Mouse (Mus musculus) kidney, embryonic 15.5 days (tissue): ENCODE data around the gene Gpr3. TPM values are rescaled to one million over a fixed set of nuclear protein-coding genes. Genes with fewer than 3 reads are reported as not detected.

Experiments
- ATAC-seq: fragments of 200-750 bp; cut with Nextera tagmentation; replicated peaks from 2 replicates; pipeline ENCODE4 v1.8.0; 2017; ENCODE audit warnings: moderate TSS enrichment; ENCODE audit not compliant: low FRiP score
- H3K27ac ChIP-seq: fragments of 300-500 bp; sonication (generic); 2 replicates; pipeline ENCODE4 v1.5.1; 2015; ENCODE audit warnings: mild to moderate bottlenecking, inconsistent platforms
- H3K27me3 ChIP-seq: fragments of 300-500 bp; sonication (generic); 2 replicates; pipeline ENCODE4 v1.6.1; 2015; ENCODE audit warnings: inconsistent platforms
- H3K36me3 ChIP-seq: fragments of 300-500 bp; sonication (generic); 2 replicates; pipeline ENCODE4 v1.6.1; 2015; ENCODE audit warnings: inconsistent platforms
- H3K4me1 ChIP-seq: fragments of 300-500 bp; sonication (generic); 2 replicates; pipeline ENCODE4 v1.6.1; 2015; ENCODE audit warnings: inconsistent platforms
- H3K4me2 ChIP-seq: fragments of 300-500 bp; sonication (generic); 2 replicates; pipeline ENCODE4 v1.6.1; 2015; ENCODE audit warnings: moderate library complexity, mild to moderate bottlenecking, inconsistent platforms
- H3K4me3 ChIP-seq: fragments of 300-500 bp; sonication (generic); replicated peaks from 2 replicates; pipeline ENCODE4 v1.5.1; 2015; ENCODE audit warnings: mild to moderate bottlenecking, inconsistent platforms
- H3K9ac ChIP-seq: fragments of 300-500 bp; sonication (generic); 2 replicates; pipeline ENCODE4 v1.6.1; 2015; ENCODE audit warnings: mild to moderate bottlenecking, inconsistent platforms
- H3K9me3 ChIP-seq: fragments of 300-500 bp; sonication (generic); replicated peaks from 2 replicates; pipeline ENCODE4 v1.6.1; 2016; ENCODE audit warnings: inconsistent platforms
- WGBS: fragments of 180-500 bp; shearing (Covaris S2); methylation state at CpG from one replicate; pipeline ENCODE4 v1.1.7; 2015; ENCODE audit warnings: mixed read lengths; 5-methylcytosine and 5-hydroxymethylcytosine counted together
- polyA plus RNA-seq: library from polyadenylated mRNA; unstranded; fragments of >200 nt; fragmentation: Nextera tagmentation; extraction: Ambion mirVana; gene quantifications from 2 replicates; pipeline ENCODE4 v1.2.1, GENCODE M21; 2015

Gene Gpr3
- polyA plus RNA-seq, 1 experiment from 2014 or later: 0.12 TPM

DNA sequence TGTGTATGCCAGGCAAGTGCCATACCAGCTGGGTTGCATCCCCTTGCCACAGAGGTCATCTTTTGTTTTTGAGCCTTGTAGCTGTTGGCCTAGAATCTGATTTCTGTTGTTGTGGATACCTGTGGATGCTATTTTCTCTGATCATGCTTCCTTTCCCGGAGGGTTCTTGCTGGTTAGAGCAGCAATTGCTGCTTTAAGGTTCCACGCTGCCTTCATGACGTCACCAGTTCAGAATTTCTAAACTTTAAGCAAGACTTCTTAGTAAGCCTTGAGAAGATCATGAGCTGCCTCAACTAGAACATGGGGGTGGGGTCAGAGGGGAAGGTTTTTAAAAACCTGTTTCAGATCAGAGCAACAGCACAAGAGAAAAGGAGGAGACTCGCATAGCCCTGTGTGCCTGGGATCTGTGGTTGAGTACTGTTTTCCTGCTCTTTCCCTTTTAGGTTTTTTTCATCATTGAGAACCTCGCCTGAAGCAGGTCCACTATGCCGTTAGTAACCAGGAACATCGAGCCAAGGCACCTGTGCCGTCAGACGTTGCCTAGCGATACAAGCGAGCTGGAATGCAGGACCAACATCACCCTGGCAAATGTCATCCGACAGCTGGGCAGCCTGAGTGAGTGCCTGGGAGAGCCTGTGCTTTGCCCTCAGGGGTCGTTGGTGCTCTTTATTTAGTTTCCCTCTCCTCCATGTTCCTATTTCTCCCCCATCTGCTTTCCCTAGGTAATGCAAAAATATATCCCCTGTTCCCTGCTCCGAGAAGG is 36.2 kb downstream of the Gpr3 start:
- 43% methylated on average over 14 of the region's 14 CpGs for WGBS
- ATAC-seq: no peak
- Histone ChIP-seq H3K27ac (peak overlapping the region; percentile 82), H3K9ac (no peak overlapping the region), H3K9me3 (no peaks in the 10 kb centered on the region), H3K4me2 (no peak overlapping the region), H3K27me3 (no peaks in the 10 kb centered on the region), H3K4me1 (peaks cover 48% of the 10 kb centered on the region), H3K4me3 (no peak overlapping the region), H3K36me3 (peaks cover 52% of the 10 kb centered on the region)

DNA sequence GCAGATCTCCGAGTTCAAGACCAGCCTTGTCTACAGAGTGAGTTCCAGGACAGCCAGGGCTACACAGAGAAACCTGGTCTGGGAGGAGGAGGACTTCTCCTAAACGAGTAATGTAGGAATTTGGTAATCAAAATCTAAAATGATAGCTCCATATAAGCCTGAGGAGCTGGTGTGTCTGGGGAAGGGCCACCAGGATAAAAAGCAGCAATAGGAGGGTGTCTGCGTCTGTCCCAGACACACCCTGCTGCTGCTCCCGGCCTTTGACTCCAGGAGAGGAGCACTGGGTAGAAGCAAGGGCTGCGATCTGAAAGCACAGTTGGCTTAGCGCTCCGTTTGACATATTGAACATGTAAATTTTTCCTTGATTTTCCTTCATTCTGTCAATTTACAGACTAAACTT is 37.1 kb downstream of the Gpr3 start:
- Histone ChIP-seq H3K9ac (no peak overlapping the region), H3K4me2 (0 out of 2 replicates have a peak overlapping the region, but pooled peaks have one; percentile 17), H3K4me3 (no peak overlapping the region), H3K36me3 (peaks cover 43% of the 10 kb centered on the region), H3K4me1 (peaks cover 50% of the 10 kb centered on the region), H3K9me3 (no peaks in the 10 kb centered on the region), H3K27ac (peak overlapping the region; percentile 82; the same call in 1 of the 2 replicates), H3K27me3 (no peaks in the 10 kb centered on the region)
- WGBS: 68% methylated on average over 7 of the region's 7 CpGs
- no peak for ATAC-seq

DNA sequence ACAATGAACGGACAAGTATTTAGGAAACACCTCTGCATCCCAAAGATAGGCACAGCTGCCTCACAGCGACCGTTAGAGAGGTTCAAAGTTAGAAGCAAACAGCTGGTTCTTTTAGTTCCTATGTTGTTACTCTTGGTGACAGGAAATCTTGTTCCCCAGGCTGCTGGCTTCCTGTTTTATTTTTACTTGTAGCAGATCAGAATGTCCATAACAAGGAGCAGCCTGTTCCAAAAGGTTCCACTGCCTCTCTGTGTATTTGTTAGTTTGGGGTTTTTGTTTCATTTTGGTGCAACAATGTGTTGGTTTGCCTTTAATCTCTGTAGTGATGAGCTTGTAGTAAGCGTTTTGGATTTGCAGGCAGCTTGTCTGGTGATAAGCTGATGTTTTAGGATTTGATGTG is 38.0 kb downstream of the Gpr3 start:
- no peak overlapping the region for H3K9ac ChIP-seq
- peak overlapping the region; percentile 82 for H3K27ac ChIP-seq
- peaks cover 34% of the 10 kb centered on the region for H3K36me3 ChIP-seq
- H3K4me2 ChIP-seq: peak overlapping the region; percentile 38
- peaks cover 56% of the 10 kb centered on the region for H3K4me1 ChIP-seq
- H3K9me3 ChIP-seq: no peaks in the 10 kb centered on the region
- H3K27me3 ChIP-seq: no peaks in the 10 kb centered on the region
- no peak for ATAC-seq
- WGBS: 31% methylated on average over 4 of the region's 4 CpGs
- no peak overlapping the region; the same call in 1 of the 2 replicates for H3K4me3 ChIP-seq

DNA sequence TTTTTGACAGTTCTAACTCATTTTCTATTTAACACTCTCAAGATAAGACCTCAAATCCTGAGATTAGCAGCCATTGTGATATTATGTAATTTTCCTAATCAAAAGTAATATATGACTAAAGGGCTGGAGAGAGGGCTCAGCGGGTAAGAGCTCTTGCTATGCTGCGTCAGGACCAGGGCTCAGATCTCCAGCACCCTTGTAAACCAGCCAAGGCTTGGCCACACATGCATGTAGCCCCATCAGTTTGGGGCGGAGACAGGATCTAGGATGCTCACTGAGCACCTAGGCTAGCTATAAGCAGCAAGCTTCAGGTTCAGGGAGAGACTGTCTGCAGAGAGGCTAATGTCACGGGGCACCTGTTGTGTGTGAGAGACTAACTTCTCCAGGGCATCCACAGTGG is 39.9 kb downstream of the Gpr3 start:
- no peaks in the 10 kb centered on the region for H3K27me3 ChIP-seq
- H3K4me3 ChIP-seq: no peak overlapping the region
- WGBS: 85% methylated on average over 4 of the region's 4 CpGs
- H3K27ac ChIP-seq: peak overlapping the region; percentile 45; the same call in 1 of the 2 replicates
- H3K36me3 ChIP-seq: peaks cover 15% of the 10 kb centered on the region
- H3K4me2 ChIP-seq: no peak overlapping the region
- ATAC-seq: no peak
- H3K9ac ChIP-seq: no peak overlapping the region
- H3K4me1 ChIP-seq: peaks cover 60% of the 10 kb centered on the region
- H3K9me3 ChIP-seq: no peaks in the 10 kb centered on the region

DNA sequence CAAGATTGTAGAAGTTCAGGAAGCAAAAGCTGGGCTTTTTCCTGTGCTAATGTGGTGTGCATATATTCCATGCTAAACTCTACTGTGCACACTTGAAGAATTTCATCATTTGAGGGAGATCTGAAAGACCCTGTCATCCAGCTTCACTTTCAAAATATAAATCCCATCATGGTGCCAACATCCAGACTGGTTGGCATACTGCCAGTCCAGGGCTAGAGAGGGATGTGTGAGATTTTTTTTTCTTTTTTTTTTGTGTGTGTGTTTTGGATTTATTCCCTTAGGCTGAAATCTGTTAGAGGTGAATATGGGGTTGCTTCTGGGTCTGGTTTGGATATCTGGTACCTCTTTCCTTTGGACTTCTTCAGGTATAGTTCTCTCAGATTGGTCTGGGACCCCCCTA is 41.7 kb downstream of the Gpr3 start:
- Histone ChIP-seq H3K9ac (no peak overlapping the region), H3K36me3 (peaks cover 21% of the 10 kb centered on the region; the same call in 1 of the 2 replicates), H3K27me3 (no peaks in the 10 kb centered on the region), H3K4me3 (no peak overlapping the region), H3K4me2 (no peak overlapping the region), H3K27ac (no peak overlapping the region), H3K9me3 (no peaks in the 10 kb centered on the region), H3K4me1 (peaks cover 53% of the 10 kb centered on the region)
- no peak for ATAC-seq

DNA sequence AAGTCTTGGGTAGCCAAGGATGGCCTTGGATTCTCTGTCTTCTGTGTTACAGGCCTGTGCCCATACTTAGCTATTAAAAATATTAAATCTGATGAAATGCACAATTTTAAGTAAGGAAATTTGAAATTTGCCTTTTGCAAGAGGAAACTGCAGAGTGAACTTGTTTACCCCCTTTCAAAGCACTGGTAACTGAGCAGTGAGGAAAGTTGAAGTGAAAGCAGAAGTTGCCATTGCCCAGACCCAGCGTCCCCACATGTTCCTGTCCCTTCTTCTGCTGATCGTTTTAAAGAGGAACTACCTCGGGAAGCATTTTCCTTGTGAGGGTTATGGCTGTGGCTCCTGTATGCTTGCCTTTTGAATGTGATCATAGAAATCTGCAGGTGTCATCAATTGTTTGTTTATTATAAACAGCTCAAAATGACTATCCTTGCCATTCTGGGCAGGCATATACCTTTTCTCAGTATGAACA is 42.2 kb downstream of the Gpr3 start:
- Histone ChIP-seq H3K36me3 (peaks cover 25% of the 10 kb centered on the region), H3K4me3 (no peak overlapping the region), H3K27ac (peak overlapping the region; percentile 52; the same call in 1 of the 2 replicates), H3K9ac (no peak overlapping the region), H3K27me3 (no peaks in the 10 kb centered on the region), H3K9me3 (no peaks in the 10 kb centered on the region), H3K4me1 (peaks cover 48% of the 10 kb centered on the region), H3K4me2 (no peak overlapping the region)
- ATAC-seq: no peak
- 71% methylated on average over 3 of the region's 3 CpGs for WGBS

DNA sequence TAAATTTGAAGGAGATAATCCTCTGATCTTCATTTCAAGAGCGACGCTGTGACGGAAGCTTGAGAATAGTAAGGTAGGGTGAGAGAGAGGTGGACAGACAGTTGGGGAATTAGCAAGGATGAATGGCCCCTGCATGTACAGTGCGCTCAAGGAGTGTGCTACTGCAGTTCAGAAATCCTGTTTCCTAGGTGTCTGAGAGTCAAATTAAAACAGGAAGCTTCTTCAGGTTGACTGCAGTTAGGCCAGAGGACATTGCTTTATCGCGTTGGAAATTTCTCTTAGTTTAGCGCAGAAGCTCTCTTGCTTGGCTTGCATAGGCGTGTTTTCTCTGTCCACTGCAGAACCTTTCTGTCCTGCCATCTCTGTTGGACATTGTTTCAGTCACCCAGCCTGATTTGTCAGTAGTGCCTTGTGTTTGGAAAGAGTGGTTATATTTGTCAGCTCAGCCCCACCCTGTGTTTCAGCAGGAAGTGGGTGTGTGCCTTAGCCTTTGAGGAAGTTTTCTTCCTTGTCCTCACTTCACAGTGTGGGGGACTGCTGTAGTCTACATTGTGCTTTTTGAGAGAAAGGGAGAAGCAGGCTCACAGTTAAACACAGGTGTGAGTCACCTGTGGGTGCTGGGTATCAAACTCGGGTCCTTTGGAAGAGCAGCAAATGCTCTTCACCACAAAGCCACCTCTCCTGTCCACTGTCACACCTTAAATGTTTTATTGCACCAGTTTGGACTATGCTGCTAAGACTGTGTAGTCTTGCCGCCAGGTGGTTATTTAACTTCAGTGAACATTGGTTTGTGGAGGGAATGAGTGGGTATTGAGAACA is 42.9 kb downstream of the Gpr3 start:
- no peak overlapping the region for H3K4me3 ChIP-seq
- peaks cover 32% of the 10 kb centered on the region for H3K36me3 ChIP-seq
- no peaks in the 10 kb centered on the region for H3K27me3 ChIP-seq
- WGBS: 77% methylated on average over 10 of the region's 10 CpGs
- no peak overlapping the region for H3K9ac ChIP-seq
- no peak overlapping the region for H3K4me2 ChIP-seq
- peak overlapping the region; percentile 67 for H3K27ac ChIP-seq
- H3K4me1 ChIP-seq: peaks cover 44% of the 10 kb centered on the region
- H3K9me3 ChIP-seq: no peaks in the 10 kb centered on the region
- no peak for ATAC-seq

DNA sequence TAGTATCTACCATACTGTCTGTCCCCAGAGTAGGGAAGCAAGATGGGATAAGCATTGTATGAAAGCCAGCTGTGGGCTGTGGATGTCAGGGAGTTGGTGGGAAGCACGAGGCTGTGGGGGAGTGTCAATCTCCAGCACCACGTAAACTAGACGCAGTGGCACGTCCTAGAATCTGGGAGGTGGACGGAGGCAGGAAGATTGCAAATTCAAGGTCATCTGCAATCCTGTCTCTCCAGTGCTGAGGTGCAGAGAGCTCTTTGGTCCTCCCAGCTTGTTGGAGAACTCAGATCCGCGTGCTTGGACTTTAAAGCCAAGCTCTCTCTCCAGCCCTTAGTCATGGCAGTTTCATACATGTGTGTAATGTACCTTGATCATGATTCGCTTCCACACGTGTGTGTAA is 45.6 kb downstream of the Gpr3 start:
- no peak for ATAC-seq
- Histone ChIP-seq H3K9me3 (no peaks in the 10 kb centered on the region), H3K9ac (no peak overlapping the region), H3K4me2 (no peak overlapping the region), H3K27ac (peak overlapping the region; percentile 23), H3K27me3 (no peaks in the 10 kb centered on the region), H3K4me1 (peaks cover 25% of the 10 kb centered on the region), H3K36me3 (peaks cover 37% of the 10 kb centered on the region), H3K4me3 (no peak overlapping the region)
- WGBS: 61% methylated on average over 9 of the region's 9 CpGs

DNA sequence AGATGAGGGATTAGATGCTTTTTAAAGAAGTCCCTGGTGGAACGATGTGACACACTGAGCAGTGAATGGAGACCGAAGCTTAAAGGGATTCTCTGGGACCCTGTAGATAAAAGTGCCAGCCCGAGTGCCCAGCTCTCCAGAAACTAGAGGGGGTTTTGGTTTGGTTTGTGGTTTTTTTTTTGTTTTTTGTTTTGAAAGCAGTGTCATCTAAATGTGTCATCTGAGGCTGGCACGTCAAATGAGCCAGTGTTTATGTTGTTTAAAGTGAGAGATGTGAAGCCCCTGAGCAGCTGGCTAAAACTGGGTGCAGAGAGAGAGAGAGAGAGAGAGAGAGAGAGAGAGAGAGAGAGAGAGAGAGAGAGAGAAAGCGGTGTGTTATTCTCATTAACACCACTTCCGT is 50.1 kb downstream of the Gpr3 start:
- no peak overlapping the region for H3K4me3 ChIP-seq
- WGBS: 68% methylated on average over 6 of the region's 6 CpGs
- H3K9ac ChIP-seq: no peak overlapping the region
- ATAC-seq: no peak
- H3K27me3 ChIP-seq: no peaks in the 10 kb centered on the region
- H3K9me3 ChIP-seq: no peaks in the 10 kb centered on the region
- H3K4me1 ChIP-seq: peaks cover 36% of the 10 kb centered on the region
- no peak overlapping the region for H3K27ac ChIP-seq
- no peak overlapping the region for H3K4me2 ChIP-seq
- H3K36me3 ChIP-seq: peaks cover 41% of the 10 kb centered on the region

DNA sequence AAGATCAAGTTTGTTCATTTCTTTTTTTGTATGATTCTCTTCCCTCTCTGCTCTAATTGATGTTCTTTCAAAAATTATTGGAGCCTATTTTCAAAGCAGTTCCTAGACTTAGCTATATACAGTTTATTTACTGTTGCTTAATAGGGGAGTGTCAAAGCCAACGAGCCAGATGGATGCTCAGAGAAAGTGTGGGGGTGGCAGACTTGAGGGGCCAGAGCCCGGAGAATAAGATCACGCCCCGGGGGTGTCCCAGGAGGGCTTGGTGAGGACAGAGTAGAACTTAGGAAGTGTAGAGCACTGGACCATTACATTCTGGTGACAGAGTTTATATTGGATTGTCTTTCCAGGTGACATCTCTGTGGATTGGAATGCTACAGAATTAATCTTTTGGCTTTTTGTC is 51.5 kb downstream of the Gpr3 start:
- Histone ChIP-seq H3K4me1 (peaks cover 39% of the 10 kb centered on the region), H3K27ac (no peak overlapping the region), H3K36me3 (peaks cover 28% of the 10 kb centered on the region), H3K9ac (no peak overlapping the region), H3K9me3 (no peaks in the 10 kb centered on the region), H3K4me2 (no peak overlapping the region), H3K27me3 (no peaks in the 10 kb centered on the region), H3K4me3 (no peak overlapping the region)
- WGBS: 30% methylated on average over 4 of the region's 4 CpGs
- no peak for ATAC-seq

DNA sequence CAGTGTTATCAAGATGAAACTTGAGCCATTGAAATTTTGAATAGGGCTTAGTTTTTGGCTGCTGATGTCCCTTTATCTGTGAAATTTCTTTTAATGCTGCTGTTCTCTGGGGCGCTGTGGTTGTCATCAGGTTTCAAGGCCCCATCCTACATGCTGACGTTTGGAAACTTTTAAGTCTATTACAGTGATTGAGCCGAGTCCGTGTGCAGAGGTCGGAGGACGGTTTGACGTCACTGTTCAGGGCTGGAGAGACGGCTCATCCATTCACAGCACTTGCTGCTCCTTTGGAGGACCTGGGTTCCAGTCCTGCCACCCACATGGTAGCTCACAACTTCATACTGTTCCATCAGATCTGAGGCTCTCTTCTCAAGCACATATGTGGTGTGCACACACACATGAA is 52.1 kb downstream of the Gpr3 start:
- 80% methylated on average over 8 of the region's 8 CpGs for WGBS
- Histone ChIP-seq H3K4me3 (no peak overlapping the region), H3K9ac (no peak overlapping the region), H3K27ac (0 out of 2 replicates have a peak overlapping the region, but pooled peaks have one; percentile 70), H3K27me3 (no peaks in the 10 kb centered on the region), H3K36me3 (peaks cover 26% of the 10 kb centered on the region), H3K9me3 (no peaks in the 10 kb centered on the region), H3K4me2 (no peak overlapping the region), H3K4me1 (peaks cover 39% of the 10 kb centered on the region)
- no peak for ATAC-seq

DNA sequence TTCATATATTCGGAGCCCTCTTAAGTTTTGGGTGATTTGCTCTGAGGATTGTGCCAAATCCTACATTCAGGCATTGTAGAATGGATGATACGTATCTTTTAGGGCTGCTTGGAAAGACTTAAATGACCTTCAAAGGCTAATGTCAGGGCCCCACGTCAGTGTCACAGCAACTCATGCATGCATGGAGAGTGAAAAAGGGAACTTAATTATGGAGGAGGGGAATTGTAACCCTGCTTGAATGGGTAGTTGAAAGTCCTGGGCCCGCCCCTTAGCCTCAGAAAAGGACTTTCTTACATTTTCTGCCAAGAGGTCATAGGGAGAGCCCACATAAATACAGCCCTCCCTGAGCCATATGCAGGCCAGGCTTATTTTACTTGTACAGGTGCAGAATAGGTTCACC is 52.7 kb downstream of the Gpr3 start:
- Histone ChIP-seq H3K36me3 (peaks cover 20% of the 10 kb centered on the region), H3K4me2 (no peak overlapping the region), H3K4me3 (no peak overlapping the region), H3K9ac (no peak overlapping the region), H3K27ac (peak overlapping the region; percentile 70), H3K4me1 (peaks cover 39% of the 10 kb centered on the region), H3K27me3 (no peaks in the 10 kb centered on the region), H3K9me3 (no peaks in the 10 kb centered on the region)
- no peak for ATAC-seq
- 58% methylated on average over 4 of the region's 4 CpGs for WGBS
